Mouse (Mus musculus) spleen, postnatal 4 days (tissue): ENCODE results near the gene AI661453.
A peak's percentile ranks its signal among the peaks of the same experiment; 100 is the strongest.

Experiments
- DNase-seq, 2 experiments: peaks; one replicate each; pipeline ENCODE4 v3.0.0; 2022; ENCODE audit warnings: low spot score in 2 of 2

AI661453 gene

GRCm38 (mm10) chr17:47440359-47440890 is 4.0 kb downstream of the AI661453 start:
- no peak for DNase-seq

DNA sequence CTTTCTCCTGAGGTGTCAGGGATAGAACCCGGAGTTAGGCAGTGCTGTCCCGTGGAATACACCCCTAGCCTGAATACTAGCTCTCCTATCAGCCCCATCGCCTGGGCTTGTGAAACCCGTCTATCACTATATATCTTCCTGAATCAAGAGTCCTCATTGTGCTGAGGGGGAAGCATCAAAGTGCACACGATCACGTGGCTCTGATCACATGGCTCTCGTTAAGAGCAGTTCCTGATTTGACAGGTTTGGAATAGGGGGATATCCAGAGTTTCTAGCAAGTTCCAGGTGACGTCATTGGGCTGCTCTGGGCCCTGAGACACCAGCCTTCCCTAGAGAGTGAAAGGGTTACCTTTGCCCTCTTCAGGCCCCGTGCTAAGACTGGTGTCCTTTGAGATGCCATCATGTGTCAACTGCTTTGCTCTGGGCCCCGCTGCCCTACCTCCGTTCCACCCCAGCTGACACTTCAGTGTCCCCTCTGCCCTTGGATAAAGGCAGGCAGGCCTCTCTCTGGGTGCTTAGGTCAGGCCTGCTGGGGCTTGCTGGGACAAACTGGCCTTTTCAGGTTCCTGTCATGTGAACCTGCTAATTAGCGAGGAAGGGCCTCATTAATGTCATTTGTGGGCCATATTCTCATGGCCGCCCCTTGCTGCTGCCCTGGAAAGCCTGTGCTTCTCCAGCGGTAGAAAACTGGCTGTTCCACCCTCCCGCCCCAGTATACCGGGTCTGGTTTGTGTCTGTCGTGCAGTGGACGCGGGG is 5.1 kb downstream of the AI661453 start:
- DNase-seq = no peak

GRCm38 (mm10) chr17:47442271-47442670 is 5.9 kb downstream of the AI661453 start:
- DNase-seq = no peak

GRCm38 (mm10) chr17:47444113-47444512 is 7.7 kb downstream of the AI661453 start:
- DNase-seq = no peak

- no peak for DNase-seq
Measured at GRCm38 (mm10) chr17:47445518-47445917, 9.1 kb downstream of the AI661453 start.

GRCm38 (mm10) chr17:47446025-47446424 is 9.6 kb downstream of the AI661453 start:
- DNase-seq = no peak

GRCm38 (mm10) chr17:47446561-47446960 is 10.1 kb downstream of the AI661453 start:
- no peak for DNase-seq

- DNase-seq = no peak
Measured at GRCm38 (mm10) chr17:47448523-47449372, 12.3 kb downstream of the AI661453 start.

- no peak for DNase-seq
Measured at GRCm38 (mm10) chr17:47449432-47449831, 13.0 kb downstream of the AI661453 start.

DNA sequence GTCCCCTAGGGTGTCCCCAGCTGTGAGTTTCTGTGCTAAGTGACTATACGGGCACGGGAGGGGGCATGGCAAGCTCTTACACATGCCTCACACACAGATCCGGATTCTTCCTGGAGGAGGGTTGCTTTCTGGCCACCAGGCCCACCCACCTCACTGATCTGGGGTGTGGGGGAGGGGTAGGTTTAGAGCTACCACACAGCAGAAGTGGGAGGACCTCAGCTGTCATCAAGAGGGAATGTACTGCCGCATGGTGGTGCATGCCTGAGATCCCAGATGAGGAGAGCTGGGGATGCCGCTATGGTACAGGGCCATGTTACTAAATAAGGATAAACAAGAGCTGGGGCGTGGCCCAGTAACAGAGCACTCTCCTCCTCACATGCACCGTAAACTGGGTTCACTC is 13.8 kb downstream of the AI661453 start:
- no peak for DNase-seq

GRCm38 (mm10) chr17:47450880-47451565 is 14.6 kb downstream of the AI661453 start:
- DNase-seq = no peak

GRCm38 (mm10) chr17:47452886-47453285 is 16.5 kb downstream of the AI661453 start:
- DNase-seq = no peak

DNA sequence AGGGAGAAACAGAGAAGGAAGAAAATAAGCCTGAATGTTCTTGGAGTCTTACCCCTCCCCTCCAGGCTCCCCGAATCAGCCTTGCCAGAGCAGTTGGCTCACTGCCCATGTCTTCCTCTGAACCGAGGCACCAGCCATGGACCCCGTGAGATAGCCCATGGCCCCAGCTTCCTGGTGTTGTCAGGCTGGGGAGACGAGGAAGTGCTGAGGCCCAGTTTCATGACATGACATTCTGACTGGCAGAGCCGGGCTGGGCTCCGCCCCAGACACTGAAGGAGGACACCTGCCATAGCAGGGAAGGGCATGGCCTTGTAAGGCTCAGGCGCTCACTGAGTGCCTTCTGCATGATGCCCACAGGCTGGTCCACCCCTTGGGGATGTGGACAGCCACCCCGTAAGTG is 18.3 kb downstream of the AI661453 start:
- DNase-seq = peak; percentile 65 to 81

GRCm38 (mm10) chr17:47458310-47458709 is 21.9 kb downstream of the AI661453 start:
- no peak for DNase-seq

DNA sequence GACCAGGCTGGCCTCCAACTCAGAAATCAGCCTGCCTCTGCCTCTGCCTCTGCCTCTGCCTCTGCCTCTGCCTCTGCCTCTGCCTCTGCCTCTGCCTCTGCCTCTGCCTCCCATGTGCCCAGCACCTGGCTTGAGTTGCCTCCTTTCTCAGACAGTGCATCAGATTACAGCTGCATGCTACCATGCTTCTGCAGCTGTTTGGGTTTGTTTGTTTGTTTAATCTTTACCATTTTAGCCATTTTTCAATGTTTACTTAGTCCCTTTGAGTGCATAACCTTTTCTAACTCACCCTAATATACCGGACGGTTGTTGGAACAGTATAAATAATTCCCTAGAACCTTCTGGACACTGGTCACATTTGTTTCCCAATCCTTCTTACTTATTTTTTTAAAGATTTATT is 22.5 kb downstream of the AI661453 start:
- no peak for DNase-seq

DNA sequence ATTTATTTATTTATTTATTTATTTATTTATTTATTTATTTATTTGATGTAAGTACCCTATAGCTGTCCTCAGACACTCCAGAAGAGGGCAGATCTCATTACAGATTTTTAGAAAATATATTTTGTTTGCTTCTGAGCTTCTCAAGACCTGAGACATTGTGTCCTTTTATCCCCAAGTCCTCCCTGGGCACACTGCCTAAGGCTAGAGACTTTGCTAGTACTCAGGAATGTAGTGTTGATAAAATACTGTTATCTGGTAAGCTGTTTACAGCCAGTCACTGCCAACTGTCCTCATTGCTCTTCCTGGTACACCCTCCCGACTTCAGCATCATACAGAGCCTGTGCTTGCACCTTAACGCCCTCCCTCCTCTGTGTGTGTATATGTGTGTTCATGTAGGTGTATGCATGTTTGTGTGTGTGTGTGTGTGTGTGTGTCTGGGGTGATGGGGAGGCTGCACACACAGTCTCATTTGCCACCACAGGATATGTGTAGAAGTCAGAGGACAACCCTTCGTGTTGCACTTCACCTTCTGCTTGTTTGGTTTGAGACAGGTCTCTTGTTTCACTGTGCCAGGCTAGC is 23.0 kb downstream of the AI661453 start:
- DNase-seq = no peak

- no peak for DNase-seq
Measured at GRCm38 (mm10) chr17:47461688-47462087, 25.3 kb downstream of the AI661453 start.

DNA sequence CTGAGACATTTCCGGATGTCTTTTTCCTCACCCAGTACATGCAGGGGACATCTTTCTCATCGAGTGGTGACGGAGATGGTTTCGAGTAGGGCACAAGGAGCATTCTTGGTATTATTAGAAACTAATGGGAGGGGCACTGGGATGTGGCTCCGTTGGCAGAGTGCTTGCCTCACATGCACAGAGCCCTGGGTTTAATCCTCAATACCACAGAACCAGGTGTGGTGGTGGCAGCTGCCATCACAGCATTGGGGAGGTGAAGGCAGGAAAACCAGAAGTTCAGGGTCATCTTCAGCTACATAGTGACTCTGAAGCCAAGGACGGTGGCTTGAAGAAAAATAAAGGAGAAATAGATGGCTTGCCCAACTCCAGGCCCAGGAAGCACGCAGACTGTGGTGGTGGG is 25.8 kb downstream of the AI661453 start:
- no peak for DNase-seq

- no peak for DNase-seq
Measured at GRCm38 (mm10) chr17:47462728-47463388, 26.4 kb downstream of the AI661453 start.

GRCm38 (mm10) chr17:47464248-47464965 is 28.0 kb downstream of the AI661453 start:
- no peak for DNase-seq

DNA sequence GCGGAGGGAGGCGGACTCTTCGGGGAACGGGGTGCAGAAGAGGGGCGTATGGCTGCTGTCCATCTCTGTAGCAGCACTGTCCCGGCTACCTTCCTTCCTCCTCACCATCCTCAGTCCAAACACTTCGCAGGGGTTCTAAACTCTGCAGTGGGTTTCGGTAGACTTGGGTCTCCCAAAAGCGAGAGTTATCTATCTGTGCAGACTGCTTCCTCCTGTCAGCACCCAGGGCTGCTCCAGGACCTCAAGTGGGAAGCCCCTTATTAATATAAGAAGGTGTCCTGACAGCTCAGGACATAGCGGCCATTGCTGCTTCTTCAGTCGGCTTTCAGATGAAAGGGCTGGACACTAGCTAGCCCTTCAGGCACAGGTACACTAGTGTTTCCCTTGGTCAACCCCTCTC is 28.6 kb downstream of the AI661453 start:
- DNase-seq = no peak
